Mouse (Mus musculus): ENCODE results near the gene Bckdha.

DNA sequence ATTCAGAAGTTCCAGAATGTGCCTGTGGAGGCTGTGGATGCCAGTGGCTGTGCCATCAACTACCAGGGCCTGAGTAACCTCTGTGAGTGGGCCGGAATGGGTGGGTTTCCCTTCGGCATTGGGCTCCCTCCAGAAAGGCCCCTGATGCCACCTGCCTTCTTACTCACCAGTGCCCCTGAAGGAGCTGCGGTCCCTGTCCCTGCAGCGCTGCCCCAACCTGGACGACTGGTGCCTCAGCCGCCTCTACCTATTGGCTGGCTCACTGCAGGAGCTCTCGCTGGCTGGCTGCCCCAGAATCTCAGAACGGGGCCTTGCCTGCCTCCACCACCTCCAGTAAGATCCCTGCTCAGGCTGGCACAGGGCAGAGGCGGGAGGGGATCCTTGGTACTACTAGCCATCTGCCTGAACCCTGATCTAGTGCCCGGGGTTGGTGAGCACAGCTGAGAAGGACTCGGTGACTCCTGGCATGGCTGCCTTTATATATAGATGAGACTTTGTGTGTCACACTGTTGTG is 34.9 kb downstream of the Bckdha start:
- no peak for TF ChIP-seq CTCF (IDR thresholded peaks at IDR 0.05; ENCODE audit: extremely low read depth, insufficient read depth, insufficient read length, insufficient replicate concordance)
- no peak for TF ChIP-seq POLR2A (IDR thresholded peaks at IDR 0.05; ENCODE audit: low read depth, low read length)

Measured in spleen, adult 2 months (tissue).